Mouse (Mus musculus): Measurements from ENCODE around the gene Tlr11. TPM values are rescaled to one million over a fixed set of nuclear protein-coding genes. Genes with fewer than 3 reads are reported as not detected.

Gene Tlr11
- 0.02 TPM in 2 replicates for polyA plus RNA-seq (2012; rRNA removed)

GRCm38 (mm10) chr14:50357593-50357992, at the start of gene Tlr11:
TSS of gene Tlr11 (plus strand) at chr14:50357914.

GRCm38 (mm10) chr14:50326661-50327060, 31.1 kb upstream of the Tlr11 start, which contains the start of gene Olfr734:
TSS of gene Olfr734 (minus strand) at chr14:50326761.

GRCm38 (mm10) chr14:50348796-50349195, 8.9 kb upstream of the Tlr11 start, which contains the start of gene Olfr735:
TSS of gene Olfr735 (minus strand) at chr14:50348872.

GRCm38 (mm10) chr14:50380863-50381262, 23.1 kb downstream of the Tlr11 start, which contains the start of gene Olfr736:
TSS of gene Olfr736 (plus strand) at chr14:50381163.

GRCm38 (mm10) chr14:50407268-50407667, 49.6 kb downstream of the Tlr11 start, which contains the start of gene Olfr738:
TSS of gene Olfr738 (plus strand) at chr14:50407568.

Other genes with a start within 250 kb of the Tlr11 start
- not detected in 2 replicates for gene Olfr727, start 234.7 kb upstream of the Tlr11 start, polyA plus RNA-seq (2012; rRNA removed)
- not detected in 2 replicates for gene Olfr728, start 215.2 kb upstream of the Tlr11 start, polyA plus RNA-seq (2012; rRNA removed)
- not detected in 2 replicates for gene Olfr729, start 205.0 kb upstream of the Tlr11 start, polyA plus RNA-seq (2012; rRNA removed)
- not detected in 2 replicates for gene Olfr730, start 169.7 kb upstream of the Tlr11 start, polyA plus RNA-seq (2012; rRNA removed)
- gene Olfr731, start 116.0 kb upstream of the Tlr11 start, polyA plus RNA-seq (2012; rRNA removed): not detected in 2 replicates
- not detected in 2 replicates for gene Olfr732, start 73.7 kb upstream of the Tlr11 start, polyA plus RNA-seq (2012; rRNA removed)
- not detected in 2 replicates for gene Olfr733, start 56.4 kb upstream of the Tlr11 start, polyA plus RNA-seq (2012; rRNA removed)
- not detected in 2 replicates for gene Olfr734, start 31.2 kb upstream of the Tlr11 start, polyA plus RNA-seq (2012; rRNA removed)
- gene Olfr735, start 9.0 kb upstream of the Tlr11 start, polyA plus RNA-seq (2012; rRNA removed): not detected in 2 replicates
- gene Olfr736, start 23.2 kb downstream of the Tlr11 start, polyA plus RNA-seq (2012; rRNA removed): not detected in 2 replicates
- gene Olfr738, start 49.7 kb downstream of the Tlr11 start, polyA plus RNA-seq (2012; rRNA removed): not detected in 2 replicates
- not detected in 2 replicates for gene Olfr739, start 60.7 kb downstream of the Tlr11 start, polyA plus RNA-seq (2012; rRNA removed)
- not detected in 2 replicates for gene Olfr740, start 87.6 kb downstream of the Tlr11 start, polyA plus RNA-seq (2012; rRNA removed)
- not detected in 2 replicates for gene Olfr741, start 114.8 kb downstream of the Tlr11 start, polyA plus RNA-seq (2012; rRNA removed)
- gene Olfr742, start 145.7 kb downstream of the Tlr11 start, polyA plus RNA-seq (2012; rRNA removed): not detected in 2 replicates
- not detected in 2 replicates for gene Olfr743, start 163.9 kb downstream of the Tlr11 start, polyA plus RNA-seq (2012; rRNA removed)

Data from stomach, adult 2 months (tissue).